Mouse (Mus musculus) kidney, postnatal 0 days (tissue): ENCODE measurements around the gene Arfgap1. TPM values are rescaled to one million over a fixed set of nuclear protein-coding genes. Genes with fewer than 3 reads are reported as not detected.

Source experiments
- ATAC-seq: fragments of 200-750 bp; cut with Nextera tagmentation; replicated peaks from 2 replicates; pipeline ENCODE4 v1.8.0; 2017; ENCODE audit warnings: low read depth, moderate number of reproducible peaks, moderate TSS enrichment, moderate library complexity; ENCODE audit not compliant: low FRiP score
- DNase-seq: peaks from one replicate; pipeline ENCODE4 v3.0.0-alpha.2; 2016; ENCODE audit warnings: low spot score
- H3K27ac ChIP-seq: fragments of 300-500 bp; sonication (generic); 2 replicates; pipeline ENCODE4 v1.5.1; 2014; ENCODE audit warnings: mild to moderate bottlenecking
- H3K27me3 ChIP-seq: fragments of 300-500 bp; sonication (generic); 2 replicates; pipeline ENCODE4 v1.6.1; 2014; ENCODE audit warnings: low read length, mixed read lengths; ENCODE audit not compliant: insufficient read depth
- H3K36me3 ChIP-seq: fragments of 300-500 bp; sonication (generic); 2 replicates; pipeline ENCODE4 v1.6.1; 2014; ENCODE audit warnings: low read length, mixed read lengths; ENCODE audit not compliant: insufficient read depth
- H3K4me1 ChIP-seq: fragments of 300-500 bp; sonication (generic); replicated peaks from 2 replicates; pipeline ENCODE4 v1.6.1; 2014; ENCODE audit warnings: antibody characterized with exemption, low read length, mixed read lengths; ENCODE audit not compliant: insufficient read depth
- H3K4me2 ChIP-seq: fragments of 300-500 bp; sonication (generic); 2 replicates; pipeline ENCODE4 v1.6.1; 2014; ENCODE audit warnings: mild to moderate bottlenecking, low read length, moderate library complexity, mixed read lengths
- H3K4me3 ChIP-seq: fragments of 300-500 bp; sonication (generic); replicated peaks from 2 replicates; pipeline ENCODE4 v1.5.1; 2014; ENCODE audit warnings: low read depth, low read length
- H3K9ac ChIP-seq: fragments of 300-500 bp; sonication (generic); 2 replicates; pipeline ENCODE4 v1.6.1; 2014; ENCODE audit warnings: low read depth, low read length
- H3K9me3 ChIP-seq: fragments of 300-500 bp; sonication (generic); replicated peaks from 2 replicates; pipeline ENCODE4 v1.6.1; 2016; ENCODE audit warnings: low read length, inconsistent platforms, mixed read lengths
- CTCF ChIP-seq: IDR thresholded peaks from 2 replicates; pipeline ENCODE4 v1.5.1; 2016; ENCODE audit warnings: antibody characterized with exemption, low read depth, mild to moderate bottlenecking, moderate library complexity
- WGBS: fragments of 180-500 bp; shearing (Covaris S2); extraction: QIAGEN DNeasy Blood & Tissue Kit; methylation state at CpG from one replicate; pipeline ENCODE4 v1.1.7; 2014; 5-methylcytosine and 5-hydroxymethylcytosine counted together
- polyA plus RNA-seq: library from polyadenylated mRNA; unstranded; fragments of >200 nt; fragmentation: Nextera tagmentation; extraction: Ambion mirVana; gene quantifications from 2 replicates; pipeline ENCODE4 v1.2.1, GENCODE M21; 2015

Arfgap1 gene
- polyA plus RNA-seq, 1 experiment from 2014 or later, result 55.7 TPM

DNA sequence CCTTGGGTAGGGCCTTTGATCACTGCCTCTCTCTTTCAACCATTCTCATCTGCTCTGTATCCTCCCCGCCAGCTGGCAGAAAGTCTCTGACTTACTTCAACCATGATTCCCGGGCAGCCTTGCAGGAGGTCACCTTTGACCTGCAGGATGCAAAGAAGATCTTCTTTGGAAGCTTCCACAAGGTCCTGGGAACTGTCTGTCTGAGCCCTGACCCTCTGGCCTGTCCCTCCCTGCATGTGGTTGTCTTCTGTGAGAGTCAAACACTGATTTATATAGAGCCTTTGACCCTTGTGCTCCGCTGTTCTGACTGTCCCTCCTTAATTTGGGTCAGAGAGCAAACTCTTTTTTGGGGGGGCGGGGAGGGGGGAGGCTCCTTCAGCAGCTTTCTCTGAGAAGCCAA is 40.0 kb downstream of the Arfgap1 start:
- Histone ChIP-seq H3K4me3 (no peak overlapping the region), H3K9ac (no peak overlapping the region), H3K27me3 (no peaks in the 10 kb centered on the region), H3K36me3 (no peaks in the 10 kb centered on the region), H3K4me1 (no peaks in the 10 kb centered on the region), H3K4me2 (no peak overlapping the region), H3K9me3 (no peaks in the 10 kb centered on the region), H3K27ac (no peak overlapping the region)
- DNase-seq, result no peak
- TF ChIP-seq CTCF, result no peak
- 25% methylated on average over 4 of the region's 4 CpGs for WGBS
- no peak; the same call in 1 of the 2 replicates for ATAC-seq

DNA sequence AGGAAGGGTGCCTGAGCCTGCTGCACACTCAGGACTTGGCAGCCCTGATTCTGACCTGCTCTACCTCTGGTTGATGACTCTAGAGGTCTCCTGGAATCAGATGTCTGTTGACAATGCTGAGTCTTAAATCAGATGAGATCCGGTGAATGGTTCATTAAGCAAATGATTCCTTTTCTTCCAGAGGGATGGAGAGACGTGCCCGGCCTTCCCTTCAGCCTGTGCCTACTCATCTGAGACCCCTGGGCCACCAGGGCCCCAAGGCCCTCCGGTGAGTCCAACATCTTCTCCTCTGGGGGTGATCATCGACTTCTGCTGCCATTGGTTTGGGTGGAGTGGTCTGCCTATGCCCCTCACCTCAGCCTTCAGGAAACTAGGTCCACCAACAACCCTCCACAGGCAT is 41.3 kb downstream of the Arfgap1 start:
- H3K4me3 ChIP-seq, result no peak overlapping the region
- peak; percentile 35 for DNase-seq
- H3K9ac ChIP-seq, result no peak overlapping the region
- no peak for TF ChIP-seq CTCF
- H3K4me2 ChIP-seq, result no peak overlapping the region
- no peaks in the 10 kb centered on the region for H3K36me3 ChIP-seq
- H3K27ac ChIP-seq, result no peak overlapping the region
- H3K27me3 ChIP-seq, result no peaks in the 10 kb centered on the region
- 52% methylated on average over 5 of the region's 5 CpGs for WGBS
- H3K9me3 ChIP-seq, result no peaks in the 10 kb centered on the region
- 0 out of 2 replicates have a peak, but pooled peaks have one; percentile 12 for ATAC-seq
- no peaks in the 10 kb centered on the region for H3K4me1 ChIP-seq

GRCm38 (mm10) chr2:181031406-181031934 is 64.4 kb downstream of the Arfgap1 start:
- H3K9me3 ChIP-seq, result no peaks in the 10 kb centered on the region
- H3K4me2 ChIP-seq, result no peak overlapping the region
- H3K27me3 ChIP-seq, result no peaks in the 10 kb centered on the region
- ATAC-seq, result no peak
- DNase-seq, result no peak
- H3K4me3 ChIP-seq, result no peak overlapping the region
- H3K4me1 ChIP-seq, result no peaks in the 10 kb centered on the region
- WGBS, result 82% methylated on average over 11 of the region's 11 CpGs
- H3K36me3 ChIP-seq, result no peaks in the 10 kb centered on the region
- no peak overlapping the region for H3K27ac ChIP-seq
- TF ChIP-seq CTCF, result no peak
- no peak overlapping the region for H3K9ac ChIP-seq

Other genes with a start within 250 kb of the Arfgap1 start
- gene Slc17a9, start 242.0 kb upstream of the Arfgap1 start, polyA plus RNA-seq, result 0.55 and 0.61 TPM in 2 replicates
- not detected in 2 replicates for gene Bhlhe23, start 190.3 kb upstream of the Arfgap1 start, polyA plus RNA-seq
- 50.0 and 55.5 TPM in 2 replicates for gene Ythdf1, start 46.3 kb upstream of the Arfgap1 start, polyA plus RNA-seq
- not detected in 2 replicates for gene Birc7, start 38.2 kb upstream of the Arfgap1 start, polyA plus RNA-seq
- gene Nkain4, start 12.5 kb upstream of the Arfgap1 start, polyA plus RNA-seq, result 24.1 and 26.6 TPM in 2 replicates
- 0.34 and 0.41 TPM in 2 replicates for gene Col20a1, start 19.3 kb downstream of the Arfgap1 start, polyA plus RNA-seq
- gene Chrna4, start 76.3 kb downstream of the Arfgap1 start, polyA plus RNA-seq, result 2.6 and 3.5 TPM in 2 replicates
- 0.17 TPM in 1 of 2 replicates, not detected in the other for gene Kcnq2, start 168.1 kb downstream of the Arfgap1 start, polyA plus RNA-seq
- 0.05 TPM in 1 of 2 replicates, not detected in the other for gene Eef1a2, start 189.8 kb downstream of the Arfgap1 start, polyA plus RNA-seq
- 262 and 278 TPM in 2 replicates for gene Ppdpf, start 220.0 kb downstream of the Arfgap1 start, polyA plus RNA-seq
- gene Ptk6, start 235.6 kb downstream of the Arfgap1 start, polyA plus RNA-seq, result not detected in 2 replicates
- 0.14 and 0.26 TPM in 2 replicates for gene Srms, start 246.0 kb downstream of the Arfgap1 start, polyA plus RNA-seq